Mouse (Mus musculus): Measurements from ENCODE around the gene Dock8.

Gene Dock8

DNA sequence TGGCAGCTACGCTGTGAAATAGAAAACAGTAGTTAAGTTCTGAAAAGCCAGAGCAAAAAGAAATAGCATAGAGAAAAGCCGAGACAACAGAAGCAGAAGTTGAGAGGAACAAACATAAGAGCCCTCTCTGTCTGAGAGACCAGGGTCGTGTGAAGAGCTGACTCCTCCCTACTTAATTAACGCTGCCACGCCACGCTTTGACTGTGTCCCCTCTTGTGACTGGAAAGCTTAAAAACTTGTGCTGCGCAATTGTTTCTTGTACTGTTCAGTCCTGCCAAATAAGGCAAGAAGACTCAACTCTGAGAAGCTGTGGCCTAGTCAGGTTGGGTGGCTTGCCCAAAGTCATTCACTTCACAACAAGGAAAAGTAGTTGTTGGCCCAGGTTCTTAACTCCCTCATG is 184.7 kb downstream of the Dock8 start:
- no peak for DNase-seq (ENCODE audit: low read depth, low spot score)

GRCm38 (mm10) chr19:25186316-25186715 is 187.0 kb downstream of the Dock8 start:
- no peak for DNase-seq (ENCODE audit: low read depth, low spot score)

DNA sequence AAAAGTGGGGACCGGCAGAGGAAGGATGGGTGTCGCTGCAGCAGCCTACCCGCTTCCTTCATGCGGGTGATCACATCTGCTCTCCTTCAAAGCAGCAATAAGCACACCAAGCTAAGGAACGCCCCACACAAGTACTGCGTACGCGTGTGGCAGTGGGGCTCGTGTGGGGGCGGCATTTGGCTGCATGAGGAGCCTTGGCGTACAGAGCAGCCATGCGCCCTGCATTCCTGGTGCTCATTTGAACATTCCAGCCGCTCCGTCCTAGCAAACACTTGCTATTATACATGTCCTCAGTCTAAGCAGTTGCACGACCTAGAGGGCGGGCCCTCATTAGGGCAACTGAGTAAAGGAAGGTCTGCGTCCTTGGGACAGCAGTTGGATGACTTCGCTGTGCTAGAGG is 188.3 kb downstream of the Dock8 start:
- DNase-seq (ENCODE audit: low read depth, low spot score) = peak; percentile 52

GRCm38 (mm10) chr19:25193751-25194150 is 194.4 kb downstream of the Dock8 start:
- DNase-seq (ENCODE audit: low read depth, low spot score) = no peak

DNA sequence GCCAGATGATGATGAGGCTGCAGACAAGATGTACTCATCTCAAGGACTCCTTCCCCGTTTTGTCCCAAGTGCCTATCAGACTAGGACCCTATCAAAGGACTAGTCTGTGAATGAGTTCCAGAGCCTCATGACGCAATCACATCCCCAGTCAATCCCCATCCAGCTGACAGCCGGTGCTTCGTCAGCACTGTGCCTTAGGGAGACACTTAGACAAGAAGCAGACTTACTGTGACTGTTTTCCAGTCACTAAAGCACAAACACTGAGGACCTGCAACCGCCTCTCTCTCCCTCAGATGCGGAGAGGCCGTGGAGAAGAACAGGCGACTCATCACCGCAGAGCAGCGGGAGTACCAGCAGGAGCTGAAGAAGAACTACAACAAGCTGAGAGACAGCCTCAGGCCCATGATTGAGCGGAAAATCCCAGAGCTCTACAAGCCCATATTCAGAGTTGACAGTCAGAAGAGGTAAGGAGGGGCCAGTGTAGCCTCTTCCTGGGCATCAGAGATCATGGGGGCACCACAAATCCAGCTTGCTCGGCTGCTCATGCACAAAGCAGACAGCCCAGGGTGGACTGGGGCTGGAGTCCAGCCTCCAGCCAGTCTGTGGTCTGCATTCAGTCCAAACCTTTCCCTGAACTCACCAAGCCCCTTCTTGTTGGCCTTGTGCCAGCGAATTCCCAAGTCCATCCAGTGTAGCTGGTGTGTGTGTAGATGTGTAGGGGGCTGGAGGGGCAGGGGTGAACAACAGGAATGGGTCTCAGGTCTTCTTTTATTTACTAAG is 200.9 kb downstream of the Dock8 start:
- DNase-seq (ENCODE audit: low read depth, low spot score) = no peak

- DNase-seq (ENCODE audit: low read depth, low spot score) = peak; percentile 37
These were observed 203.7 kb downstream of the Dock8 start for GRCm38 (mm10) chr19:25203077-25203476.

- DNase-seq (ENCODE audit: low read depth, low spot score) = no peak
These were observed 207.6 kb downstream of the Dock8 start for GRCm38 (mm10) chr19:25206969-25207368.

- DNase-seq (ENCODE audit: low read depth, low spot score) = peak; percentile 32
These were observed 208.5 kb downstream of the Dock8 start for GRCm38 (mm10) chr19:25207731-25208361.

- no peak for DNase-seq (ENCODE audit: low read depth, low spot score)
These were observed 209.3 kb downstream of the Dock8 start for GRCm38 (mm10) chr19:25208596-25209110.

- no peak for DNase-seq (ENCODE audit: low read depth, low spot score)
These were observed 221.3 kb downstream of the Dock8 start for GRCm38 (mm10) chr19:25220611-25221010.

- DNase-seq (ENCODE audit: low read depth, low spot score) = no peak
These were observed 222.8 kb downstream of the Dock8 start for GRCm38 (mm10) chr19:25221964-25222640.

DNA sequence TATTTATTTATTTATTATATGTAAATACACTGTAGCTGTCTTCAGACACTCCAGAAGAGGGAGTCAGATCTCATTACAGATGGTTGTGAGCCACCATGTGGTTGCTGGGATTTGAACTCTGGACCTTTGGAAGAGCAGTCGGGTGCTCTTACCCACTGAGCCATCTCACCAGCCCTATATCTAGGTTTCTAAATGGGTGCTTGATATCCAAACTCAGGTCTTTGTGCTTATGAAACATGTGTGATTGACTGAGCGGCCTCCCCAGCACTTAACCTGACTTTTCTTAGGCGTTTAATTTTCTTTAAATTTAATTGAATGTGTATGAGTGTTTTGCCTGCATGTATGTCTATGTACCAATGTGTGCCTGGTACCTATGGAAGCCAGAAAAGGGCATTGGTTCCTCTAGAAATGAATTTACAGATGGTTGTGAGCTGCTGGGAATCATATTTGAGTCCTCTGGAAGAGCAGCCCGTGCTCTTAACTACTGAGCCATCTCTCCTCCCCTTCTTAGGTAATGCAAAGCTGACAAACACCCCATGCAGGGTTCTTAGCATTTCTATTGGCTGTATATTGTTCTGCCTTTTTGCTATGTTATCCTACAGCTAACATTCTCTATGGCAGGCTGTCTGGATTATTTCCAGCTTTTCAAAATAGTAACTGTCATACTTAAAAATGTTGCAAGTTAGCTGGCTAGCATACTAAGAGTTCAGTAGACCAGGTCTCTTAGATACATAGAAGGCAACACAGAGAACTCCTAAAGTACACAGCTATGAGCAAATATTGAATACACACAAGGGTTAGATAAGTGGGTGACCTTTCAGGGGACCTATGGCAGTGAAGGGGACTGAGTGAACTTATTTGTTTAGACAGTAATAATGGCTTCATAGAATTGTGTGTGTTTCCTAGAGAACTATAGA is 231.0 kb downstream of the Dock8 start:
- DNase-seq (ENCODE audit: low read depth, low spot score) = no peak

- DNase-seq (ENCODE audit: low read depth, low spot score) = no peak
These were observed 231.6 kb downstream of the Dock8 start for GRCm38 (mm10) chr19:25230975-25231334.

GRCm38 (mm10) chr19:25232032-25232431 is 232.7 kb downstream of the Dock8 start:
- DNase-seq (ENCODE audit: low read depth, low spot score) = no peak

DNA sequence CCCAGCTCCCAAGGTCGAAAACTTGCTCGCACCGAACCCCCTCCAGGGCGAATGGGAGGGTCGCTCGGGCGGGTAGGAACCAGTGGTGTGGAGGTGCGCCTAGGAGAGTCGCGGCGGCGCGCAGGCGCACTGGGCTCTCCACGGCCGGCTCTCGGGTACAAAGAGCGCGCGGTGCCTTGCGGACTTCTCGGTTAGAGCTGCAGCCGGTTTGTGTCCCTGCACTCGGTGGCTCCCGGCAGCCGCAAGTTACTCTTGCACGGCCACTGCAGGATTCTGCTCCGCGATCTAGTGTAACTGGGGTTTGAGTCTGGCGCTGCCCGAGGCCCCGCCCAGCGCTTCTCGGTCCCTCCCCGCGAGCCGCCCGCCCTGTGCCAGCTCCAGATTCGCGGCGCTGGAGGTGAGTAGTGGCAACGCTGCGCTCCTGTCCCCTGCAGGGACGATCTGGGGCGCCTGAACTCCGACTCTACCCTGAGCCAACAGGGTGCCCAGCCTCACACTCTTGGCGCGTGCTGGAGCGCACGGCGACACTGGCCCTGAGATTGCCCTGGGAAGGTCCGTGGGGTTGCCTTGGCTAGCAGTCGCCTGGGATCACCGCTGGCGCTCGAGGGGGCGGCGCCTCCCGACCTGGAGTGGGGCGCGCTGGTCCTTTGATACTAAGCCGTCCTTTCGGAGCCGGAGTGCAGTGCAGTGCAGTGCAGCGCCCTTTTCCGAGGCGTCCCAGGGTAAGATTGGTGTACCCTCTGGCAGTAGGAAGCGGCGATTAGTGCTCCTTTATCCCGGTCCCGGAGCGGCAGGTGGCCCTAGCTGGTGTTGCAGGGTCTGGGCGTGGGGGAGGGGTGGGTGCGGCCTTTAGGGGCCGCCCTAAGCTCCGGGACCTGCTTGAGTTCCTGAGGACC is 237.5 kb downstream of the Dock8 start, which contains the start of gene Kank1:
Gene Kank1, plus strand, starts transcription at position 380 of the 896 bp plus-strand sequence.
- peak; percentile 87 for DNase-seq (ENCODE audit: low read depth, low spot score)

DNA sequence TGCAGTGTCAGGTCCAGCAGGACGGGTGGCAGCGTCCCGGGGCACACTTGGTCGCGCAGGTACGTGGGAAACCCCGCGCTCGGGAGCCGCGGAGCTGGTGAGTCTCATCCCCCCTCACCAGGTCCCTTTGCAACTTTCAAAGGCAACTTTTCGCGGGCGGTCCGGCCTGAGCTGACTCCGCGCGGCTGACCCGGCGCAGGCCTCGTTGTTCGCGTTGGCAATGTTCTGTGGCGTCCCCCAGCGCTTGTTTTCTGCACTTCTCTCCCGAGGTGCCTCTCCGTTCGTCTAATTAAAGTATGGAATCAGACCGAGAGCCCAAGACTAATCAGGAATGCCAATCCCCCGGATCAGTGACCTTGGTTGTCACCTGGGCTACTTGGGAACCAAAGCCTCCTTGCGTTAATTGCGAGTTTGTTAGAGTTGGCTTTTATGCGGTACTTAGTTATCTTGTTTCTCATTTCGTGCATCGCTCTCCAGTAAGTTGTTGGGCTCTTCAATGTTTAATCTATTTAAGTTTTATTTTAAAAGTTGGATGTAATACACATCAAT is 238.2 kb downstream of the Dock8 start:
- peak; percentile 60 for DNase-seq (ENCODE audit: low read depth, low spot score)

DNA sequence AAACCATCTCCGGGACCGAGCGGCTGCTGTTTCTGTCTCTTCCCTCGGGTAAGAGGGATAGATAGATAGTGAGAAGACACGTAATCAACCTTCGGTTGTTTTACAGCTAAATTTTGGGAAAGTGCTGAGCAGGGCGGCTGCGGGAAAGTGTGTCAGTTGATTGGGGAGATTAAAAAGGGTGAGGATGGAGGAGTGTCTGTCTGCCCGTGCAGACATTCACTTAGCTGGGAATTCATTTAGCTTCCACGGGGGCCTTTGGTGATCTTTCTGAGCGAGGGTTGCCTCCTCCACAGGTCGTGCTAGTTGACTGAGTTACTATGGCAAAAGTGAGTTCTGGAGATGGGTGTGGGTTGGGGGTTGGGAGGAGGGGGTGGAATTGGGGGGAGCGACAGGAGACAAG is 238.8 kb downstream of the Dock8 start:
- no peak for DNase-seq (ENCODE audit: low read depth, low spot score)

GRCm38 (mm10) chr19:25243566-25243965 is 244.2 kb downstream of the Dock8 start:
- no peak for DNase-seq (ENCODE audit: low read depth, low spot score)

- no peak for DNase-seq (ENCODE audit: low read depth, low spot score)
These were observed 246.7 kb downstream of the Dock8 start for GRCm38 (mm10) chr19:25246062-25246461.

Data from R1 (cell line).